Mouse (Mus musculus) stomach, embryonic 15.5 days (tissue): ENCODE data around the gene Zfp467. TPM values are rescaled to one million over a fixed set of nuclear protein-coding genes. Genes with fewer than 3 reads are reported as not detected.

Source experiments
- ATAC-seq: fragments of 200-750 bp; cut with Nextera tagmentation; 2 replicates; pipeline ENCODE4 v1.8.0; 2017; ENCODE audit warnings: low read depth, moderate number of reproducible peaks, moderate TSS enrichment; ENCODE audit not compliant: insufficient read depth, low FRiP score
- H3K27ac ChIP-seq: fragments of 300-500 bp; sonication (generic); 2 replicates; pipeline ENCODE4 v1.5.1; 2015; ENCODE audit warnings: mild to moderate bottlenecking, inconsistent platforms
- H3K27me3 ChIP-seq: fragments of 300-500 bp; sonication (generic); replicated peaks from 2 replicates; pipeline ENCODE4 v1.6.1; 2015; ENCODE audit warnings: inconsistent platforms
- H3K36me3 ChIP-seq: fragments of 300-500 bp; sonication (generic); 2 replicates; pipeline ENCODE4 v1.6.1; 2015; ENCODE audit warnings: inconsistent platforms
- H3K4me1 ChIP-seq: fragments of 300-500 bp; sonication (generic); 2 replicates; pipeline ENCODE4 v1.6.1; 2015; ENCODE audit warnings: inconsistent platforms
- H3K4me2 ChIP-seq: fragments of 300-500 bp; sonication (generic); 2 replicates; pipeline ENCODE4 v1.6.1; 2015; ENCODE audit warnings: mild to moderate bottlenecking, inconsistent platforms
- H3K4me3 ChIP-seq: fragments of 300-500 bp; sonication (generic); replicated peaks from 2 replicates; pipeline ENCODE4 v1.5.1; 2015; ENCODE audit warnings: inconsistent platforms
- H3K9ac ChIP-seq: fragments of 300-500 bp; sonication (generic); 2 replicates; pipeline ENCODE4 v1.6.1; 2015; ENCODE audit warnings: inconsistent platforms
- H3K9me3 ChIP-seq: fragments of 300-500 bp; sonication (generic); 2 replicates; pipeline ENCODE4 v1.6.1; 2016; ENCODE audit warnings: inconsistent platforms
- WGBS: fragments of 180-500 bp; shearing (Covaris S2); methylation state at CpG from one replicate; pipeline ENCODE4 v1.1.7; 2015; 5-methylcytosine and 5-hydroxymethylcytosine counted together
- microRNA-seq: library from miRNA; unstranded; fragments of <30 nt; microRNA quantifications from one replicate; pipeline ENCODE4, GENCODE M21; 2016
- polyA plus RNA-seq: library from polyadenylated mRNA; unstranded; fragments of >200 nt; fragmentation: Nextera tagmentation; extraction: Ambion mirVana; gene quantifications from 2 replicates; pipeline ENCODE4 v1.2.1, GENCODE M21; 2015

The Zfp467 gene
- polyA plus RNA-seq, 1 experiment from 2014 or later = 25.3 TPM

DNA sequence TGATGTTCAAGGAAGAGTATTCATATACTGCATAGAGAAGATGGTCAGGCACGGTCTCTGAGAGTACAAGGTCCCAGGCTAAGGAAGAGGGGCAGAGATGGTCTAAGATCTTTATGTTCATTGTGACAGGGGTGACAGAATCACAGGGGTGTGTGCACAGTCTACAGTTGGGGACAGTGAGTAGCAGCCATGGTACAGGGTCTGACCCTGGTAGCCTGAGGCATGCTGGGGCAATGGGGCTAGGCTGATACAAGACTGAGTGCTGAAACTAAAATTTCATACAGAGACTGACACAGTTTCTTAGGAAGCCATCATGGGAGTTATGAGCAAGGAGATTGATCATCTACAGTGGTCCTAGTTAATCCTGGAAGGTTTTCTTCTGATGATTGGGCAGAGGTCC, 48.9 kb downstream of the Zfp467 start:
- H3K36me3 ChIP-seq = no peaks in the 10 kb centered on the region
- H3K9ac ChIP-seq = no peak overlapping the region
- 91% methylated on average over 1 of the region's 1 CpGs for WGBS
- H3K4me1 ChIP-seq = peaks cover 17% of the 10 kb centered on the region
- H3K9me3 ChIP-seq = no peaks in the 10 kb centered on the region
- no peak overlapping the region for H3K27ac ChIP-seq
- H3K4me2 ChIP-seq = peak overlapping the region; percentile 77
- H3K4me3 ChIP-seq = no peak overlapping the region
- no peak for ATAC-seq
- no peaks in the 10 kb centered on the region for H3K27me3 ChIP-seq

GRCm38 (mm10) chr6:48396008-48396595, 49.5 kb downstream of the Zfp467 start:
- no peaks in the 10 kb centered on the region for H3K36me3 ChIP-seq
- H3K27ac ChIP-seq = peak overlapping the region; percentile 66; the same call in 1 of the 2 replicates
- no peak for ATAC-seq
- peak overlapping the region; percentile 84 for H3K4me3 ChIP-seq
- H3K9me3 ChIP-seq = no peaks in the 10 kb centered on the region
- H3K27me3 ChIP-seq = no peaks in the 10 kb centered on the region
- H3K9ac ChIP-seq = peak overlapping the region; percentile 38
- peak overlapping the region; percentile 77 for H3K4me2 ChIP-seq
- H3K4me1 ChIP-seq = peaks cover 17% of the 10 kb centered on the region
- 27% methylated on average over 15 of the region's 15 CpGs for WGBS

DNA sequence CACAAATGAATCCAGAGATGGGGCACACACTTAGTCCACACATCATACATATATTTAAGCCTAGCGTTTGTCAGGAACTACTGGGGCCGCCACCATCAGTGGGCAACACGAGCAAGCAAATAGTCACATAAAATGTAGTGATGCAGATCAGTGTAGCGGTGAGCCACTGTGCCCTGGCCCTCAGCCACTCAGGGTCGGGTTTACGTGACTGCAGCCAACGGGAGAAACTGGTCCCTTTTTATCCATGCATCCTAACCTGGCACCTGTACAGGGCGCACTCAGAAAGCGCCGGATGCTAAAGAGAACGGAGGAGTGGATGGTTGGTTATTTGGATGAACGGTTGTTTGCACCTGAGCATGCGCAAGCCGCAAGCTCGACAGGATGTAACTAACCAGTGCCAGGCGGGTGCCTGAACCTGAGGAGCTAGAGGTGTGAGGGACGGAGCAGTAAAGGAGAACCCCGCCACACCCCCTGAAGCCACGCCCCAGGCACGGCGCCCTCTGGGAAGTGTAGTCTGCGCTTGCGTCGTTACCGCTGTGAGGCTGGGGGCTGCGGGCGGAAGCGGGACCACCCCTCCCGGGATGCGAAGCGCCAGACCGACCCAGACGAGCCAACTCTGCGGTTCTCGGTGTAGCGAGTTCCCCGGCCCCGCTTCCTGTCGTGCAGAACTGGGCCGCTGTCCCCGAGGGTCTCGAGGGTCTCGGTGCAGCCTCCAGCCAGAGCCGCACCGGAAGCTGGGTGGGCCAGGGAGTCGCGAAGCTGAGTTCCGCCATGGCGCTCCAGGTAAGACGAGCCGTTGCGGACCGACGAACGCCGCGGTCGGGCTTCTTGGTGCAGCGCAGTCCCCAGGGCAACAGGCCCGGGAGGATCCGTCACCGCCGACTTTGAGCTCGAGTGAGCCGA, 50.3 kb downstream of the Zfp467 start, which contains the start of gene Krba1:
Krba1 (plus strand) TSS at position 482 of the 903 bp plus-strand sequence.
- Histone ChIP-seq H3K27me3 (no peaks in the 10 kb centered on the region), H3K9me3 (no peaks in the 10 kb centered on the region), H3K9ac (peak within 1 kb of the TSS; percentile 38), H3K27ac (peak within 1 kb of the TSS; percentile 66; the same call in 1 of the 2 replicates), H3K4me1 (peaks cover 17% of the 10 kb centered on the region), H3K4me2 (peak within 1 kb of the TSS; percentile 77), H3K36me3 (no peaks in the 10 kb centered on the region), H3K4me3 (peak within 1 kb of the TSS; percentile 84)
- peak; percentile 94 for ATAC-seq
- 1% methylated on average over 65 of the region's 65 CpGs for WGBS

- Histone ChIP-seq H3K4me3 (no peak overlapping the region), H3K9ac (no peak overlapping the region), H3K27ac (no peak overlapping the region), H3K27me3 (no peaks in the 10 kb centered on the region), H3K36me3 (no peaks in the 10 kb centered on the region), H3K4me2 (no peak overlapping the region), H3K4me1 (peaks cover 17% of the 10 kb centered on the region), H3K9me3 (no peaks in the 10 kb centered on the region)
- ATAC-seq = no peak
These were observed 51.8 kb downstream of the Zfp467 start for GRCm38 (mm10) chr6:48393811-48394210.

DNA sequence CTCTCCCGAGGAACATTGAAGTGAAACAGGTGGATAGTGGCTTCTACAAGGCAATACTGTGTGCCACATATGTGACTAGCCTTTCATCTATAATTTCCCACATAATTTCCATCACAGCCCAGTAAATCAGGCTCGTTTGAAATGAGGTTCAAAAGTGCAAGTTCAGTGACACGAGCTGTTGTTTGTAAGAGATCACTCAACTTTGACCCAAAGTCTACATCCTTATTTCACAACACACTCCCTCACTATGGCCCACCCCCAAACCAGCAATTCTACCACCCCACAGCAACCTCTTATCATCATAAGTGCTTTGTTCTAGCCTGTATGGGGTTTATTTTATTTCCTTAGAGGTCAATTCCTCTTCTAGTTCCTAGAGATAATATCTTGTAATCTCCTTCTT, 57.4 kb downstream of the Zfp467 start:
- 57% methylated on average over 3 of the region's 3 CpGs for WGBS
- no peak for ATAC-seq
- Histone ChIP-seq H3K27ac (no peak overlapping the region), H3K4me3 (no peak overlapping the region), H3K4me2 (no peak overlapping the region), H3K9me3 (no peaks in the 10 kb centered on the region), H3K9ac (no peak overlapping the region), H3K36me3 (no peaks in the 10 kb centered on the region), H3K4me1 (no peaks in the 10 kb centered on the region), H3K27me3 (no peaks in the 10 kb centered on the region)

Small RNA genes lying within 50 kb of the gene (microRNA-seq; reads per million reads assigned to microRNA genes)
- not detected for gene Gm24325

Other genes with a start within 250 kb of the Zfp467 start
- gene Krba1, start 50.2 kb downstream of the Zfp467 start, polyA plus RNA-seq = 16.1 and 17.2 TPM in 2 replicates
- 0.26 and 0.27 TPM in 2 replicates for gene Sspo, start 2.4 kb upstream of the Zfp467 start, polyA plus RNA-seq
- gene Atp6v0e2, start 91.8 kb upstream of the Zfp467 start, polyA plus RNA-seq = 22.7 and 23.4 TPM in 2 replicates
- 5.4 and 9.6 TPM in 2 replicates for gene Lrrc61, start 109.0 kb upstream of the Zfp467 start, polyA plus RNA-seq
- 83.2 and 89.3 TPM in 2 replicates for gene Rarres2, start 127.0 kb upstream of the Zfp467 start, polyA plus RNA-seq
- not detected in 2 replicates for gene Gm45021, start 143.8 kb upstream of the Zfp467 start, polyA plus RNA-seq
- gene Repin1, start 148.1 kb upstream of the Zfp467 start, polyA plus RNA-seq = 26.6 and 27.8 TPM in 2 replicates
- gene Gm44965, start 148.1 kb upstream of the Zfp467 start, polyA plus RNA-seq = 0.45 TPM in 1 of 2 replicates, not detected in the other
- gene Zfp775, start 156.2 kb upstream of the Zfp467 start, polyA plus RNA-seq = 4.9 and 5.4 TPM in 2 replicates
- 0.92 and 1.1 TPM in 2 replicates for gene AI854703, start 180.9 kb upstream of the Zfp467 start, polyA plus RNA-seq
- gene Gimap8, start 201.4 kb upstream of the Zfp467 start, polyA plus RNA-seq = 1.5 and 1.6 TPM in 2 replicates
- 10.7 and 12.6 TPM in 2 replicates for gene Gimap9, start 230.3 kb upstream of the Zfp467 start, polyA plus RNA-seq
- 20.1 and 22.0 TPM in 2 replicates for gene Gimap4, start 238.7 kb upstream of the Zfp467 start, polyA plus RNA-seq